Mouse (Mus musculus) megakaryocyte, embryonic 14.5 days (primary cell): ENCODE data around the gene AC129217.1.

Source experiments
- FLI1 ChIP-seq: IDR thresholded peaks from 2 replicates; pipeline ENCODE4 v1.6.1; 2012; ENCODE audit warnings: low read length, inconsistent platforms, mixed read lengths
- GATA1 ChIP-seq: IDR thresholded peaks from 3 replicates; pipeline ENCODE4 v1.6.1; 2012; ENCODE audit warnings: mixed read lengths, low read length, inconsistent platforms, borderline replicate concordance

GRCm38 (mm10) chr19:8839908-8840791 is 10.6 kb downstream of the AC129217.1 start:
- TF ChIP-seq GATA1, result no peak
- TF ChIP-seq FLI1, result no peak
